20 mouse cellular contexts compared by ENCODE assay signal in the genomic region with DNA sequence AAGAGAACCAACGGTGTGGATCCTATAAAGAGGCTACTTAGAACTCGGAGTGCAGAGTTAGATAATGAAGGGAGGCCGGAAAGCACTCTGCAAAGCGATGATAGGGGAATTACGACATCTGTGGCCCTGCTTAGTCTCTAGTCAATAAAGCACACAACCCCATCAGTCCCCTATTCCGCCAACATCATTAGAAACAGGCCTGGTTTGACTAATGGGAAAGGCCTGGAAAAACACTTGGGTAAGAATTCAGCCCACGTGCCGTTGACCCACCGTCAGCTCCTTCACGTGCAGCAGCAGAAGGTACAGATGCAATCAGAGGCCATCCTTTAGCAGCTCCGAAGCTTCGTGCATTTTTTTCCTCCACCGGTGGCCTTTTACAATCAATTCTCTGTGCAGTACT.
"Had no signal": no experiment of that assay in that cellular context is flagged by ENCODE, and none has a peak within 500 bp of the region (broad histone marks: within the 10 kb centered on the region; RNA-seq: fewer than 3 reads in every experiment).

No protein-coding gene starts in this region.

- DNase-seq: liver, postnatal 0 days; lung, adult 2 months; lung, postnatal 14 days; lung, postnatal 36 days; retina, postnatal 1 day; right cerebral cortex, adult 18-20 months; right cerebral cortex, postnatal 25 days; thymus, adult 2 months; thymus, postnatal 25 days had no signal

- H3K4me2 ChIP-seq: liver, embryonic 15.5 days; lung, embryonic 15.5 days; midbrain, embryonic 11.5 days; midbrain, embryonic 13.5 days; midbrain, embryonic 15.5 days; neural tube, embryonic 13.5 days; stomach, embryonic 15.5 days had no signal

- ATAC-seq: liver, postnatal 0 days; lung, postnatal 0 days; midbrain, embryonic 13.5 days; midbrain, embryonic 15.5 days had no signal

- H3K4me3 ChIP-seq: liver, embryonic 15.5 days; lung, embryonic 15.5 days; megakaryocyte, embryonic 14.5 days; midbrain, embryonic 13.5 days; midbrain, embryonic 15.5 days; neural tube, embryonic 13.5 days; stomach, embryonic 15.5 days had no signal

- H3K27me3 ChIP-seq: liver, embryonic 15.5 days; lung, embryonic 15.5 days; megakaryocyte, embryonic 14.5 days; midbrain, embryonic 13.5 days; midbrain, embryonic 15.5 days; neural tube, embryonic 13.5 days; stomach, embryonic 15.5 days had no signal

- H3K4me1 ChIP-seq: liver, embryonic 15.5 days; lung, embryonic 15.5 days; megakaryocyte, embryonic 14.5 days; stomach, embryonic 15.5 days had no signal

- H3K27ac ChIP-seq: liver, embryonic 15.5 days; lung, embryonic 15.5 days; macrophage; midbrain, embryonic 13.5 days; midbrain, embryonic 15.5 days; neural tube, embryonic 13.5 days; stomach, embryonic 15.5 days; stomach, postnatal 0 days had no signal

- H3K9me3 ChIP-seq: liver, embryonic 15.5 days; lung, embryonic 15.5 days; midbrain, embryonic 13.5 days; midbrain, embryonic 15.5 days; neural tube, embryonic 13.5 days; stomach, embryonic 15.5 days had no signal

- H3K9ac ChIP-seq: liver, embryonic 15.5 days; liver, postnatal 0 days; lung, embryonic 15.5 days; midbrain, embryonic 13.5 days; midbrain, embryonic 15.5 days; neural tube, embryonic 13.5 days; stomach, embryonic 15.5 days had no signal

- H3K36me3 ChIP-seq: liver, embryonic 15.5 days; lung, embryonic 15.5 days; midbrain, embryonic 13.5 days; midbrain, embryonic 15.5 days; neural tube, embryonic 13.5 days; stomach, embryonic 15.5 days had no signal
